Mouse (Mus musculus): ENCODE measurements around the gene Yap1. TPM values are rescaled to one million over a fixed set of nuclear protein-coding genes. Genes with fewer than 3 reads are reported as not detected.

The Yap1 gene
- total RNA-seq, 2 experiments from 2014 or later: not detected

GRCm38 (mm10) chr9:7978502-7978901 lies 25.9 kb downstream of the Yap1 start:
- ATAC-seq (replicated peaks; ENCODE audit: poor library complexity): peak; percentile 72

GRCm38 (mm10) chr9:7977587-7977986 lies 26.8 kb downstream of the Yap1 start:
- ATAC-seq (replicated peaks; ENCODE audit: poor library complexity): no peak

GRCm38 (mm10) chr9:7971993-7972392 lies 32.4 kb downstream of the Yap1 start:
- ATAC-seq (replicated peaks; ENCODE audit: poor library complexity): no peak

GRCm38 (mm10) chr9:7967980-7968379 lies 36.4 kb downstream of the Yap1 start:
- no peak for ATAC-seq (replicated peaks; ENCODE audit: poor library complexity)

- ATAC-seq (replicated peaks; ENCODE audit: poor library complexity): no peak
Observed at GRCm38 (mm10) chr9:7965590-7965989, 38.8 kb downstream of the Yap1 start.

- peak; percentile 77 for ATAC-seq (replicated peaks; ENCODE audit: poor library complexity)
Observed at GRCm38 (mm10) chr9:7963867-7964266, 40.5 kb downstream of the Yap1 start.

GRCm38 (mm10) chr9:7962915-7963314 lies 41.5 kb downstream of the Yap1 start:
- no peak for ATAC-seq (replicated peaks; ENCODE audit: poor library complexity)

GRCm38 (mm10) chr9:7961366-7962160 lies 42.8 kb downstream of the Yap1 start:
- ATAC-seq (replicated peaks; ENCODE audit: poor library complexity): no peak

GRCm38 (mm10) chr9:7960382-7960781 lies 44.0 kb downstream of the Yap1 start:
- ATAC-seq (replicated peaks; ENCODE audit: poor library complexity): no peak

GRCm38 (mm10) chr9:7959301-7959700 lies 45.1 kb downstream of the Yap1 start:
- ATAC-seq (replicated peaks; ENCODE audit: poor library complexity): no peak

- peak; percentile 43 for ATAC-seq (replicated peaks; ENCODE audit: poor library complexity)
Observed at GRCm38 (mm10) chr9:7958025-7958593, 46.3 kb downstream of the Yap1 start.

- no peak for ATAC-seq (replicated peaks; ENCODE audit: poor library complexity)
Observed at GRCm38 (mm10) chr9:7957407-7957806, 47.0 kb downstream of the Yap1 start.

- ATAC-seq (replicated peaks; ENCODE audit: poor library complexity): no peak
Observed at GRCm38 (mm10) chr9:7956400-7956799, 48.0 kb downstream of the Yap1 start.

- ATAC-seq (replicated peaks; ENCODE audit: poor library complexity): no peak
Observed at GRCm38 (mm10) chr9:7952886-7953285, 51.5 kb downstream of the Yap1 start.

GRCm38 (mm10) chr9:7950211-7950644 lies 54.2 kb downstream of the Yap1 start:
- ATAC-seq (replicated peaks; ENCODE audit: poor library complexity): no peak

GRCm38 (mm10) chr9:7947946-7948345 lies 56.5 kb downstream of the Yap1 start:
- ATAC-seq (replicated peaks; ENCODE audit: poor library complexity): no peak

GRCm38 (mm10) chr9:7943796-7944462 lies 60.5 kb downstream of the Yap1 start:
- ATAC-seq (replicated peaks; ENCODE audit: poor library complexity): peak; percentile 42

GRCm38 (mm10) chr9:7942701-7943100 lies 61.7 kb downstream of the Yap1 start:
- no peak for ATAC-seq (replicated peaks; ENCODE audit: poor library complexity)

- ATAC-seq (replicated peaks; ENCODE audit: poor library complexity): no peak
Observed at GRCm38 (mm10) chr9:7940075-7940474, 64.3 kb downstream of the Yap1 start.

GRCm38 (mm10) chr9:7934419-7934818 lies 70.0 kb downstream of the Yap1 start:
- no peak for ATAC-seq (replicated peaks; ENCODE audit: poor library complexity)

- ATAC-seq (replicated peaks; ENCODE audit: poor library complexity): no peak
Observed at GRCm38 (mm10) chr9:7929552-7929951, 74.8 kb downstream of the Yap1 start.

GRCm38 (mm10) chr9:7928866-7929265 lies 75.5 kb downstream of the Yap1 start:
- no peak for ATAC-seq (replicated peaks; ENCODE audit: poor library complexity)

All from megakaryocyte progenitor cell, adult 5-6 weeks (primary cell).